Mouse (Mus musculus) gastrocnemius, adult 2 months (tissue): ENCODE data around the gene Rbms3. TPM values are rescaled to one million over a fixed set of nuclear protein-coding genes. Genes with fewer than 3 reads are reported as not detected.
A peak's percentile ranks its signal among the peaks of the same experiment; 100 is the strongest.

Experiments used
- DNase-seq: peaks from one replicate; pipeline ENCODE4 v3.0.0; 2022
- H3K27ac ChIP-seq: fragments of 200-600 bp; 2 replicates; pipeline ENCODE4 v1.8.1; 2022; ENCODE audit warnings: mild to moderate bottlenecking
- H3K4me3 ChIP-seq: fragments of 200-600 bp; 2 replicates; pipeline ENCODE4 v1.8.1; 2022; ENCODE audit warnings: mild to moderate bottlenecking, moderate library complexity
- CTCF ChIP-seq: fragments of 200-600 bp; IDR thresholded peaks from 2 replicates; pipeline ENCODE4 v1.8.1; 2022; ENCODE audit warnings: antibody characterized with exemption, mild to moderate bottlenecking, moderate library complexity
- intact Hi-C: fragments of 180-260 bp; cut with DNase I; formaldehyde crosslinking; loops from one replicate; pipeline ENCODE4 v1.15.1; 2025
- total RNA-seq, 2 experiments: library from RNA; stranded (reverse); gene quantifications; 2 replicates each; pipeline ENCODE4 v1.2.3; 2021

The Rbms3 gene
- total RNA-seq, 2 experiments from 2014 or later, result 5.8 to 8.1 TPM

DNA sequence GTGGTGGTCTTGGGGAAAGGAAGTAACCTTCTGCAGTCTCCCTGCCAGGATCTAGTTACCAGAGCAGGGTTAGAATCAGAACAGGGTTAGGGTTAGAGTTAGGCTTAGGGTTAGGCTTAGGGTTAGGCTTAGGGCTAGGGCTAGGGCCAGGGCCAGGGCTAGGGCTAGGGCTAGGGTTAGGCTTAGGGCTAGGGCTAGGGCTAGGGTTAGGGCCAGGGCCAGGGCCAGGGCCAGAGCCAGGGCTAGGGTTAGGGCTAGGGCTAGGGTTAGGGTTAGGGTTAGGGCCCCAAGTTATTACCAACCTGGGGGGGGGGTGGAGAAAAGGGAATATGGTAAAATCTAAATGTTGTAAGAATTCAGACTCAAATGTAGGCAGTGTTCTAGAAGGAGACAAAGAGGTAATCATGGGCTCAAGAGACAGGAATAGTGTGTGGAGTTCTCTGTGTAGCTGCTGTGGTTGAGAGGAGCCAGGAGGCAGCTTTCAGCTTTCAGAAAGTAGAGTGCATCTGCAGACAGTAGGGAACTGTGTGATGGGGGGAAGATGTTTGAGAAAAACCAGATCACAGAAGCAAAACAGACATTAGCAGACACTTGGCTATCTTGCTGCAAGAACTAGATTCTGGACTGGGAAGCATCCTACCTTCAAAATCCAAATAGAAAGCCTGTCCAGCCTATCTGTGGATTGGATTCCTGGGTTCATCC is 588.3 kb downstream of the Rbms3 start:
- DNase-seq, result no peak
- intact Hi-C loops, result no loop called here
- no peak overlapping the region for H3K4me3 ChIP-seq
- no peak for TF ChIP-seq CTCF
- H3K27ac ChIP-seq, result no peak overlapping the region

DNA sequence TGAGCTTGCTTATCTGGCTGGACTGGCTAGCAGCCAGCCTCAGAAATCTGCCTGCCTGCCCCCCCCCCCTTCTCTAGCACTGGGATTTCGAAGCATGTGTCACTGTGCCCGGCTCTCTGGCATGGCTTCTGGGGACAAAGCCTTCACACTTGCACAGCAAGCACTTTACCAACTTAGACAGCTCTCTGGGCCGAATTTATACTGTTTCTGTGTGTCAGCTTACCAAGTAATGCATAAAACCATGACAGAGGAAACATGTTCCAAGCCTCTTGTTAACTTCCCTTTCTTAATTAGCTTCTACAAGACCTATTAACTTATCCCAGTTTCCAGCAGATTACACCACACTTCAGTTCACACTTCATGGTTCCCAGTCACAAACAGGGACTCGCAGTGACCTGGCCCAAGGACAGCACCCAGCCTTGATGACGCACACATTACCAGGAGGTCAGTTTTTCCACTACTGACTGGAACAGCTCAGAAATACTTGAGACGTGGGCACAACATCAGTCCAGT is 589.7 kb downstream of the Rbms3 start:
- peak overlapping the region; percentile 72 for H3K27ac ChIP-seq
- DNase-seq, result peak; percentile 74
- H3K4me3 ChIP-seq, result no peak overlapping the region
- TF ChIP-seq CTCF, result no peak
- intact Hi-C loops, result no loop called here

DNA sequence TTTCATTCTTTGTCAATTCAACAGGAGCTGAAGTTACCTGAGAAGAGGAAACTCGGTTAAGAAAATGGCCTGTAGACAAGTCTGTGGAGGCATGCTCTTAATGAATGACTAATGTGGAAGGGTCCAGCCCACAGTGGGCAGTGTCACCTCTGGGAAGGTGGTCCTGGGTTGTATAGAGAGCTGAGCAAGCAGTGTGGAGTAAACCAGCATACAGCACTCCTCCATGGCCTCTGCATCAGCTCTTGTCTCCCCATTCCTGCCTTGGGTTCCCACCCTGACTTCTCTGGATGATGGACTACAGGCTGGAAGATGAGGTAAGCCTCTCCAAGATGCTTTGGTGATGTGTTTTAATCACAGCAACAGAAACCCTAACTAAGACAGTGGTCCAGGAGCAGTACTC is 597.0 kb downstream of the Rbms3 start:
- H3K27ac ChIP-seq, result no peak overlapping the region
- TF ChIP-seq CTCF, result no peak
- H3K4me3 ChIP-seq, result no peak overlapping the region
- no peak for DNase-seq
- intact Hi-C loops, result no loop called here

DNA sequence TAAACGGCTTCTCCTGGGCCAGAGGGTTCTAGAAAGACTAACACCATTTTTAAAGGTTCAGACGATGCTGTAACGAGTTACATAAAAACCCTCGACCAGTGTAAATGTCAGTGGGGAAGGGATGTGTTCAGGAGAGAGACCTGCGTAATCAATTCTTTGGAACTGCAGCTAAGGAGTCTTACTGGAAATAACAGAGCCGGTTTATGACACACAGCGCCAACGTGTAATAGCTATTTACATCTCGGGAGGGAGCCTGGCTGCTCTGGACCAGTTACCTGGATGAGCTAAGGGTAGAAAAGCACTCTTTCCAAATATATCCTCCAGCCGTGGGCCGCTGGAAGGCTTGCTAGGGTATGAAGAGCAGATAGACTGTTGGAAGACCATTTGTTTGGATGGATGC is 598.5 kb downstream of the Rbms3 start:
- Histone ChIP-seq H3K4me3 (peak overlapping the region; percentile 22; the same call in 1 of the 2 replicates), H3K27ac (peak overlapping the region; percentile 78)
- no peak for DNase-seq
- TF ChIP-seq CTCF, result no peak
- intact Hi-C loops, result no loop called here

DNA sequence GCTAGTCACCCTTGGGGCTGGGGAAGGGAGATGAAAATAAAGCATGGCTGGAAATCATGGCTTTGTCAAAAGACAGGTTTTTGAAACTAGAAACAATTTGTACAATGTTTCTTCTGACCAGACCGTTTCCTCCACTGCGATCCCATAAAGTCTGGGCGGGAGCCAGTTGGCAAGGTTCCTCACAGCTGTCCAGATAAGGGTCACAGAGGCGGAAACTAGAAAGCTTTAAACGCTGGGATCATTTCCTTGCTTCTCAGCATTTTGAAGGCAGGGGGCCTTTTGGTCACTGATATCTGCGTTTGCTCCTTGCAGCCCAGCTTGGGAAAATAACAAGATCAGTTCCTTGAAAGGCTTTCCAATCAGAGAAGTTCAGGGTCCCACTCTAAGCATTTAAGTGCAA is 598.9 kb downstream of the Rbms3 start:
- Histone ChIP-seq H3K27ac (peak overlapping the region; percentile 78), H3K4me3 (peak overlapping the region; percentile 22)
- no peak for TF ChIP-seq CTCF
- intact Hi-C loops, result no loop called here
- DNase-seq, result peak; percentile 91

DNA sequence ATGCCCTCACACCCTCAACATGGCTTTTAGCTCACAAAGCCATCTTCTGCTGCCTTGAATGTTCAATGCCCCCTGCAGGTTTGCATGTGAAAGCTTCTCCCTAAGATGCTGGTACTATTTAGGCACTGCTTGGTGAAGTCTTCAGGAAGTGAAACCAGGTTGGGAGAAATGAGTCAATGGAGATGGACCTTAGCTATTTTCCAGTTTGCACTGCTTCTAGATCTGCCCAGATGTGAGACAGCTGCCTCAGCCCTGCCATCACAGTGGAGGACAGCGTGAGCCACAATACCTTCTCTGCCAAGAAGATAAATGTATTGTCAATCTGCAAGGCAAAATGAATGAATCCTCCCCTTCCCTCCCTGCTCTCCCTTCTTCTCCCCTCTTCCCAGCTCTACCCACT is 599.8 kb downstream of the Rbms3 start:
- no peak for DNase-seq
- Histone ChIP-seq H3K4me3 (no peak overlapping the region), H3K27ac (peak overlapping the region; percentile 78)
- intact Hi-C loops, result no loop called here
- TF ChIP-seq CTCF, result no peak

DNA sequence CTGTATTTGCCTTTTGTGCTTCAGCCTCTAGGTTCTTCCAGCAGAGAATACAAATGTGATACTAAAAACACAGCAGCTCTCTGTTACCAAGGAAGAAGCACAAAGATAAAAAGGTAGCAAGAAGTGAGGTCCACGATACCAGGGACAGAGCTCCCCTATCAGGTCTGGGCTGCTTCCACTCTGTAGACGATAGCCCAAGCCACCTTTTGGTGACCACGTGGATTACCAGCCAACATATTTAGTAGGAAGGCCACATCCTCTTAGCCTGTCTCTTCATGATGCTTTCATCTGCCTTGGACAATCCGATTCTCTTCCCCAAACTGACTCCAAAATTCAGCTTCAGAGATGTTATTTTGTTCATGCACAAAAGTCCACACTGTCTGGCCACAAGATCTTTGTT is 601.1 kb downstream of the Rbms3 start:
- TF ChIP-seq CTCF, result no peak
- intact Hi-C loops, result no loop called here
- Histone ChIP-seq H3K27ac (no peak overlapping the region), H3K4me3 (no peak overlapping the region)
- no peak for DNase-seq

DNA sequence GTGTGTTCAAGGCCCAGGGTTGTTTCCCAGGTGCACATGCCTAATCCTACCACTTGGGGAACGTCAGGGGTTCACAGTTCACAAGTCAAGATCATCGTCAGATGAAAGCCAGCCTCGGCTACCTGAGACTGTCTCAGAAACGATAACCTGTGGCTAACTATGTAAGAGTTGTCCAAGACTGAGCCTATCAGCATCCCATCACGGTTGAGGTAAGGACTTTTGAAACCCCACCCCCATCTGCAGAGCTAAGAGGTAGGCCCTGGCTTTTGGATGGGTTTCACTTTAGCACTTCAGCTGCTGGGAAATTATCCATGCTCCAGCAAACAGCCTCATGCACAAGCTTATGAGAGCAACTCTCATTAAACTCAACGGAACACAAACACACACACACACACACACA is 607.6 kb downstream of the Rbms3 start:
- Histone ChIP-seq H3K27ac (no peak overlapping the region), H3K4me3 (no peak overlapping the region)
- TF ChIP-seq CTCF, result no peak
- no peak for DNase-seq
- intact Hi-C loops, result no loop called here

DNA sequence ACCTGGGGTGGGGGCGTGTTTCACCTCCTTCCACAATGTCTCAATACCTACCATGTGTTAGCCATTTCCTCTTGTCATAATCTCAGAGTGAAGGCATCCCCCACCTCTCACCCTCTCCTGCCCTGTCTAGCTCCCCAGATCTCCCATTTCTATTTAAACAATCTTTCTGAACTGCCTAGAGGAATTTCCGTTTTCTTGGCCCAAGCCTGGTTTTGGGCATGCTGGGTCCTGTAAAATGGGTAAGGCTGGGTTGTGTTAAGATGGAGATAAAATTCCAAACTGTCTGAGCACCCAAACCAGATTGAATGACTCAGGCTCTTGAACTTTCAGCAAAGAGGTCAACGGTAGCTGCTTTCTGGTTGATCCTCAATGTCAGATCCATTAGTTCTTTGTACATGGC is 608.2 kb downstream of the Rbms3 start:
- H3K27ac ChIP-seq, result no peak overlapping the region
- TF ChIP-seq CTCF, result no peak
- no peak for DNase-seq
- H3K4me3 ChIP-seq, result no peak overlapping the region
- intact Hi-C loops, result no loop called here

DNA sequence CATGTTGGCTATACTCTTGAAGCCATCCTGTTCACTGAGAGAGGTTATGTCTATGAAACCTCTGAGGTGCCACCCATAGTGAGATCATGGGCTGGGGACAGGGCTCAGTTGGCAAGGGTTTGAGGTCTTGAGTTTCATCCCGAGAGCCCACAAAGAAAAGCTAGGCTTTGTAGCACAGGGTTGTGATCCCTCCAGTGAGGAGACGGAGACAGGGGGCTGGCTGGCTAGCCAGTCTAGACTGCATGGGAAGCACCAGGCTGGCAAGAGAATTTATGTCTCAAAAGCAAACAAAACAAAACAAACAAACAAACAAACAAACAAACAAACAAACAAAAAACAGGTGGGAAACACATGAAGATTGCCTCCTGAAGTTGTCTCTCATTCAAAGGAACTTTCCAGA is 609.5 kb downstream of the Rbms3 start:
- no peak for DNase-seq
- intact Hi-C loops, result no loop called here
- Histone ChIP-seq H3K27ac (no peak overlapping the region), H3K4me3 (no peak overlapping the region)
- no peak for TF ChIP-seq CTCF

DNA sequence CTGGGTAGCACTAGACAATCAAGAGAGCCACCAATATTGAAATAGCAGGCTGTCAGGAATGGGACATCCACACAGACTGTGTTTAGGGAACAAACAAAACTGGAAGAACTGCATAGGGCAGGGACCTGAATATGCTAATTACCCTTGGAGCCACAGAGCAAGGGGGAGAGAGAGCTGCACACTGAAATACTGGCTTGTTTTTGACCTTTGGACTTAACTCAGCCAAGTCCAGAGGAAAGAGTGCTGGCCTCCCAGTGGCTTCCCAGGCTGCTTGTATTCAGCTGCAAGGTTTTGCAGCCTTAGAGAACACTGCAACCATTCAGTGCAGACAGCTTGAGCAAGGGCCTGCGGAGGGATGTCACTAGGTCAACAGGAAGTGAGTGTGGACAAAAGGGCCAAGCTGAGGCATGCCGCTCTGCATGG is 611.0 kb downstream of the Rbms3 start:
- DNase-seq, result peak; percentile 45
- Histone ChIP-seq H3K27ac (peak overlapping the region; percentile 63), H3K4me3 (no peak overlapping the region)
- TF ChIP-seq CTCF, result no peak
- intact Hi-C loops, result no loop called here

DNA sequence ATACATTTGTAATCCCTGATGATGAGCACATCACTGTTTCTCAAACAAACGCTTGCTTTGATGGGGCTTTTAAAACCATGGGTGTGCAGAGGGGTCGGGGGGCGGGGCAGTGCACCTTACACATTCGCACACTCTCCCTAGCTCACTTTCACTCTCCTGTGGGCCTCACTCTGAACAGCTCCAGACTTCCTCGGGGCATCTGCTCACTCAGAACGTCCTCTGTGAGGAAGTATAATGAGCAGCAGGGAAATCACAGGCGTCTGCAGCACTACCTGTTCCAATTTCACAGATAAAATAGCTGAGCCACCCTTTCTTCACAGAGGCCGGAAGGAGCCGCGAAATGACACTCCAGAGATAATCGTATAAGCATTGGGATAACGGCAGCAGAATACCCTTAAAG is 611.4 kb downstream of the Rbms3 start:
- intact Hi-C loops, result no loop called here

DNA sequence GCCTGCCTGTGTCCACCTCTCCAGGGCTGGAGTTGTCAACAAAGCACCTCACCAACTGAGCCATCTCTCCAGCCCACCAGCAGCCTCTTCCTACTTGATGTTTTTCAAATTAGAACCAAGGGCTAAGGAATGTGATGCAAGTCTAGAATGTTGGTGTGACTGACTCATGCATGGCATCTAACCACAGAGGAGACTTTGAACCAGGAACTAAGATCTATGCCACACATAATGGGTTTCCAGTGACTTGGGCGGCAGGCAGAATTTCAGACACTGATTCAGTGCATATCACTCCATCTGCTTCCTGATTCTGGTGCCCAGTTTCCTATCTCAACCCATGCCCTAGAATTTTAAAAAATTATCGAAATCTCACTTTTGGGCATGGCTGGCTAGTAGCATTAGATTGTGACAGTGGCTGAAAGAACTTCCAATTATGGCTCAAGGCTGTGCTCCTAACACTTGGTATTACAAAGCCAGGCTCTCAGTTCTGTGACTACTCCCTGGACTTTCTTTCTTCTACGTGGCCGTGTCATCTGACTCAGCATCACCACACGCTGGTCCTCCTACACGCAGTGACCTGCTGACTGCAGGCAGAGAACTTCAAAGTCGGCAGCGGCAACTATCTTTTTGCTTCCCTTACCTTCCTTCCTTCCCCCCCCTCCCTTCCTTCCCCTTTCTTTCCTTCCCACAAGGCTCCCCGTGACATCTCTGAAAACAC is 613.0 kb downstream of the Rbms3 start:
- TF ChIP-seq CTCF, result no peak
- H3K27ac ChIP-seq, result no peak overlapping the region
- DNase-seq, result no peak
- H3K4me3 ChIP-seq, result no peak overlapping the region
- intact Hi-C loops, result no loop called here

More for the DNA sequence above, 611.4 kb downstream of the Rbms3 start:
- H3K27ac ChIP-seq, result peak overlapping the region; percentile 63
- no peak overlapping the region for H3K4me3 ChIP-seq
- no peak for DNase-seq
- TF ChIP-seq CTCF, result no peak
